Mouse (Mus musculus) small intestine, adult 2 months (tissue): ENCODE results near the gene Egfem1. TPM values are rescaled to one million over a fixed set of nuclear protein-coding genes. Genes with fewer than 3 reads are reported as not detected.

Experiments used
- H3K27ac ChIP-seq: fragments of 200-500 bp; 2 replicates; pipeline ENCODE4 v1.5.1; 2012; ENCODE audit warnings: low read depth, low read length, control low read depth, inconsistent platforms; ENCODE audit not compliant: insufficient read depth
- H3K27me3 ChIP-seq: fragments of 200-500 bp; 2 replicates; pipeline ENCODE4 v1.6.1; 2012; ENCODE audit warnings: mild to moderate bottlenecking, moderate library complexity, low read length, inconsistent platforms; ENCODE audit not compliant: control insufficient read depth, insufficient read depth
- H3K36me3 ChIP-seq: fragments of 200-500 bp; 2 replicates; pipeline ENCODE4 v1.6.1; 2012; ENCODE audit warnings: mild to moderate bottlenecking, low read length, control low read depth, inconsistent platforms; ENCODE audit not compliant: control insufficient read depth, insufficient read depth
- H3K4me1 ChIP-seq: fragments of 200-500 bp; 2 replicates; pipeline ENCODE4 v1.6.1; 2012; ENCODE audit warnings: low read length, inconsistent platforms, mixed read lengths; ENCODE audit not compliant: control insufficient read depth, insufficient read depth, insufficient read length
- H3K4me3 ChIP-seq: fragments of 200-500 bp; 2 replicates; pipeline ENCODE4 v1.5.1; 2012; ENCODE audit warnings: low read depth, mild to moderate bottlenecking, control low read depth, inconsistent platforms, low read length, moderate library complexity
- CTCF ChIP-seq: fragments of 200-500 bp; IDR thresholded peaks from 2 replicates; pipeline ENCODE4 v1.5.1; 2012; ENCODE audit warnings: low read depth, mild to moderate bottlenecking, control low read depth, inconsistent platforms, low read length, moderate library complexity, mixed read lengths; ENCODE audit not compliant: insufficient replicate concordance, insufficient read length; ENCODE audit errors: extremely low read depth
- POLR2A ChIP-seq: fragments of 200-500 bp; IDR thresholded peaks from 2 replicates; pipeline ENCODE4 v1.6.1; 2012; ENCODE audit warnings: low read depth, mild to moderate bottlenecking, control low read depth, inconsistent platforms, low read length, moderate library complexity
- WGBS: fragments of 180-500 bp; shearing (Covaris S2); methylation state at CpG from one replicate; pipeline ENCODE4 v1.1.7; 2018; 5-methylcytosine and 5-hydroxymethylcytosine counted together
- polyA plus RNA-seq: library from polyadenylated mRNA; depleted of rRNA; stranded (reverse); fragments of >200 nt; gene quantifications from 2 replicates; pipeline ENCODE4 v1.2.3, GENCODE M21; 2012; rRNA removed

Egfem1 gene
- polyA plus RNA-seq, 1 experiment = not detected

DNA sequence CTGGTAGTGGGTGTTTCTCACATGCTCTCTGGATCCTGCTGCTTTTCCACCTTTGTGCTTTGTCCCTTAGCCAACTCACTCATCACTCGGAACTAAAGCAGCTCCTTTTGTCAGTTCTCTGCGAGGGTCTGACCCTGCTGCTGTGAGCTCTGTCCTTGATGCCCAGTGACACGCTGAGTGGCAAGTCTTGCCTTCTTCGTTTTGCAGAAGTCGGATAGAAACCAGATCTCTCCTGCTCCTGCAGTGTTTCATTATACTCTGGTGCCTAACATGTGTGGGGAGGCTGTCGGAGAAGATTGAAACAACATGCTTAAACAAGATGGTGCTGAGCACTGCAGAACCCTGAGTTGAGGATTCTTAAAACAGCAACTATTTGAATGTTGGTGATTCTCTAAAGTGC lies 652.4 kb downstream of the Egfem1 start:
- TF ChIP-seq POLR2A (no peak), CTCF (no peak)
- WGBS = 66% methylated on average over 6 of the region's 6 CpGs
- Histone ChIP-seq H3K27me3 (no peaks in the 10 kb centered on the region), H3K27ac (no peak overlapping the region), H3K36me3 (no peaks in the 10 kb centered on the region), H3K4me3 (no peak overlapping the region), H3K4me1 (no peaks in the 10 kb centered on the region)

DNA sequence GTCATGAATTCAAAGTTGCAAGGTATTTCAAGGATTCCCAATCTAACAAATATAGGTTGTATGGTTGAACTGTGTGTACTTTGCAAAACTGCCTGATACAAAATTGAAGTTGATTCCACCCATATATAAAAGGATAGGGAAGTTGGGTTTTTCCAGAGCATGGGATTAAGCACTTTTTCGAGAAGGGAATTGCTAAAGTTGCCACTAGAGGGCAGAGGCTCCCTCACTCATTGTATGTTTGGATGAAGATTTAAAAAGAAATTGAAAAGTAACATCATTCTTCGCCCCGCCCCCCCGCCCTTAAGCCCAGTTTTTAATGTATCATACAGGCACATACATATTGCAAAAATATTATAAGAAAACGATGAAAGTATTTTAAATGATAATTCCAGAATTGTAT lies 657.5 kb downstream of the Egfem1 start:
- Histone ChIP-seq H3K4me1 (no peaks in the 10 kb centered on the region), H3K27ac (no peak overlapping the region), H3K27me3 (no peaks in the 10 kb centered on the region), H3K36me3 (no peaks in the 10 kb centered on the region), H3K4me3 (no peak overlapping the region)
- 14% methylated on average over 5 of the region's 5 CpGs for whole genome bisulfite sequencing
- TF ChIP-seq CTCF = no peak
- TF ChIP-seq POLR2A = no peak

Other genes with a start within 250 kb of the Egfem1 start
- not detected in 2 replicates for gene Gm1527, start 189.4 kb upstream of the Egfem1 start, polyA plus RNA-seq